Mouse (Mus musculus): ENCODE results near the gene Abca16.

The Abca16 gene

DNA sequence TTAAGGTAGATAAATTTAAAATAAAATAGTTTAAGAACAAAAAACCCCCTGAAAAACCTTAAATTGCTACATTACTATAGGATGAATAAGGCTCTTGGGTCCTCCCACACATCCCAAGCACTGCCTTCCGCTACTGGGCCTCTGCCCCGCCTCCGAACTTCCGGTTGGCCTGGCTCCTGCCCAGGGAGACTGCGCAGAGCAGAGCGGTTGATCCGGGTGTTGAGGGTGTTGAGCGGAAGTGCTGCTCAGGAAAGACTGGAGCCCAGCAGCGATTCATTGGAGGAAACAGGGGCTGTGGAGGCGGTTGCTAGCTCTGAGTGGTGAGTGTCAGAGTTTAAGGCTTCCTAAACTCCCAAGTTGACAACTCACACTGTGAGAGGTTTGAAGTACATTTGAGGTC, at the start of gene Abca16:
TSS of gene Abca16 (plus strand) at position 201 of the 400 bp plus-strand sequence.
- no peak for DNase-seq (ENCODE audit: low spot score)

DNA sequence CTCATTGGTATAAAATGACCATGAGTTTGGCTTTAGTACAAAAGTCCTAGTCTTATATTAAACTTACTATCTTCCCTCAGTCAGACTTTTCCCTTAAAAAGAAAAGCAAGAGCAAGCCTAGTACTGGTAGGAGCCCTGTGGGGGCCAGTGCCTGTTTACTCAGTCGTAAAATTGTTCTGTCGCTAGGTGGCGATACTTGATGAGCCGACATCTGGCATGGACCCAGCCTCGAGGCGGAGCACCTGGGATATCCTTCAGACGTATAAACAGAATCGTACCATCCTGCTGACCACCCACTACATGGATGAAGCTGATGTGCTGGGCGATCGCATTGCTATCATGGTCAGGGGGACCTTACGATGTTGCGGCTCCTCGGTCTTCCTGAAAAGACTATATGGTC, 48.3 kb upstream of the Abca16 start:
- no peak for DNase-seq (ENCODE audit: low spot score)

DNA sequence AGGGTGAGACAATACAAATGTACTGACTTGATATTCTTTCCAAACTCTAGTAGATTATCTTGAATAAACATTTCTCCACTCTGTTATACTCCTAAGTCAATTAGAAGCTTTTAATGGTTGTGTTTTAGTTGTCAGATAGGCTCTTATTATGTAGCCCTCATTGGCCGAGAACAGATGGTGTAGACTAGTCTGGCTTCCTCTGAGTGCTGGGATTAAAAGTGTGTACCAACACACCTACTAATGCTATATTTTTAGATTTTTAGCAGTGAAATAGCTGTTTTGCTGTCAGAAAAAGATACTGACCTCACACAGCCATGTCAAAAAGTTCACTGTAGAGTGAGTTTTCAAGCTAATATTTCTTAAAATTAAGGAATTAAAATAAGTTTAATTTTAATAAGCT, 2.9 kb downstream of the Abca16 start:
- DNase-seq (ENCODE audit: low spot score), result no peak

DNA sequence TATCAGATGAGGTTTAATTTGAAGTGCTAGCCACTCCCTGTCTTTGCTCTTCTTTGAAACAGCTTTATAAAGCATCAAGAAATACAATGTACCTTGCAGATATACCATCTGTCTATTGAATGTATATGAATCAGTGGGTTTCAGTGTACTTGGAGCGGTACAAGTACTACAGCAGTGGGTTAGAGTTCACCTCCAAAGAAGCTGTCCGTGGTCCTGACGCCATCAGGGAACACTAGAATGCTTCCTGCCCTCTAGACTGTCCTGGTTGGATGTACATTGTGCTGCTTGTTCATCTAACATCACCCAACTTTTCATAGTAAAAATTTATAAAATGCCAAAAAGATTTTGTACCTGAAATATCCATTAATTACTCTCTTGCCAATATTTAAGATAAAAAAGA, 17.2 kb downstream of the Abca16 start:
- no peak for DNase-seq (ENCODE audit: low spot score)

GRCm38 (mm10) chr7:120431464-120431863, 22.0 kb downstream of the Abca16 start:
- no peak for DNase-seq (ENCODE audit: low spot score)

GRCm38 (mm10) chr7:120503891-120504662, 94.6 kb downstream of the Abca16 start:
- DNase-seq (ENCODE audit: low spot score), result no peak

DNA sequence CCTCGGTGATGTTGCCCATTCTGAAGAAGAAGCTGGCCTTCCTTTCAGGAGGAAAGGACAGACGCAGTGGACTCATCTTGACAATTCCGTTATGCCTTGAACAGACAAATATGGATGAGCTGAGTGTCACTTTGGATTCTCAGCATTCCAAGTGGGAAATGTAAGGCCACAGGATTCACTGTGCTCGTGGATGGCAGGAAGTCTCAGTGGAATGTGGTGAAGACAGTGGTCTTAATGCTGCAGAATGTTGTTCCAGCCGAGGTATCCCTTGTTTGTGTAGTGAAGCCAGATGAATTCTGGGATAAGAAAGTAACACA, 95.2 kb downstream of the Abca16 start:
- DNase-seq (ENCODE audit: low spot score), result no peak

- DNase-seq (ENCODE audit: low spot score), result no peak
These were observed 125.4 kb downstream of the Abca16 start for GRCm38 (mm10) chr7:120534805-120535204.

- no peak for DNase-seq (ENCODE audit: low spot score)
These were observed 143.2 kb downstream of the Abca16 start for GRCm38 (mm10) chr7:120552479-120553180.

GRCm38 (mm10) chr7:120553181-120553551, 143.7 kb downstream of the Abca16 start:
- DNase-seq (ENCODE audit: low spot score), result no peak

DNA sequence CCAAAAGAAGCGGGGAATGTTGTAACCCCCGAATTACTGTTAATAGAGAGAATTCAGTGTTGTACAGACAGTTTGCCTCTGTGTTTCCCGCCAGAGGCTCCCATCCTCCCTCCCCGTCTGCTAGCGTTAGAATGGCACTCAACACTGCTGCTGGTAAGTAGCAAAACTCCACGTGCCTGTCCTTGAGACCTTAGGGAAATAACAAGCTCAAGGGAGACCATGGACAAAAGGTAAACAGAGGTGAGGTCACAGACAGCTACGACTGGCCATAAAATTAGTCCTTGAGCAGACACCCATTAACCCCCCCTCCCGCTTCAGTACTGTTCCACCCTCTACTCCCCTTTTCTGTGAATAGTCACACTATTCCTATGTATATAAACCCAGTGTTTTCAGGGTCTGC, 157.9 kb downstream of the Abca16 start:
- DNase-seq (ENCODE audit: low spot score), result no peak

GRCm38 (mm10) chr7:120576520-120576919, 167.1 kb downstream of the Abca16 start:
- DNase-seq (ENCODE audit: low spot score), result no peak
